Mouse (Mus musculus): Measurements from ENCODE around the gene Gm11437. TPM values are rescaled to one million over a fixed set of nuclear protein-coding genes. Genes with fewer than 3 reads are reported as not detected.
A peak's percentile ranks its signal among the peaks of the same experiment; 100 is the strongest.

Gene Gm11437
- polyA plus RNA-seq, 1 experiment from 2014 or later: not detected

DNA sequence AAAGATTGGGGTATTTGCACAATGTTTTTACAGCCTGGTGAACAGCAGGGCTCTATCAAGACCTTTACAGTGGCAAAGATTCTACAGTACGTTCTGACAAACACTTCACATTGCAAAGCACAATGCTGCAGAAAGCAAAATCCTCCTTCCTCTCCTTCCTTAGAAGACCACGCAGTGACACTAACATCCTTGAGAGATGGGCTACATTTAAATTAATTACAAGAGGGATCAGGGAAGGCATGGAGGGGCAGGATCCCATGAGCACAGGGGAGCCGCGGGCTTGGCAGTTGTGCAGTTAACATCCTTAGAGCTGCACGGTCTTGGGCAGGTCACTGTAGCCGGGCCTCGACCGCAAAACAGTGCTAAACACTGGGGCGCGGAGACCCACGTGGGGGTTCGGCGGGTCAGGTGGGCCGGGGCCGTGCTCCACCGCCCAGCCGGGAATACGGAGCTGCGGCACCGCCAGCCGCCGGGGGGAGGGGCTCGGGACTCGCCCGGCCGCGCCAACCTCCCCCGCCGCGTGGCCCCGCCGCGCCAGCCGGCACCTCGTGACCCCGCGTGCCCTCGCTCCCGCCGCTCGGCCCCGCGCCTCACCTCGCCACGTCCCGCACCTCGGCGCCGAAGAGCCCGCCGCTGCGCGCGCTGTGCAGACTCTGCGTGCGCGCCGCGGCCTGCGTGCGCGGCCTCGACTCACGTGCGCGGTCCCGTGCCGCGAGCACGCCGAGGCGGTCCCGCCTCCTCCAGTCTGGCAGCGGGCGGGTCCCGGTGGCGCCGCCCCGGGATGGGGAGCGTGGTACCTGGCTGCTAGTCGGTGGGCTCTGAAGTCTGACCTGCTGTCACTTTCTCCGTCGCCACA lies 38.1 kb downstream of the Gm11437 start, which contains the start of the genes Tada2a and Acaca:
Gene Tada2a, minus strand, starts transcription at position 658 of the 856 bp plus-strand sequence.
Gene Acaca, plus strand, starts transcription at position 730 of the 856 bp plus-strand sequence.
- Histone ChIP-seq H3K4me3 (peak within 1 kb of the TSS; percentile 87), H3K27me3 (ENCODE audit: low read depth, poor library complexity, severe bottlenecking) (no peaks in the 10 kb centered on the region), H3K27ac (replicated peaks) (peak within 1 kb of the TSS; percentile 95), H3K36me3 (peaks cover 35% of the 10 kb centered on the region), H3K4me1 (peaks cover 17% of the 10 kb centered on the region), H3K9me3 (replicated peaks) (no peaks in the 10 kb centered on the region)
- peak; percentile 85 for DNase-seq (ENCODE audit: low spot score)
- under 1% methylated on average over 82 of the region's 83 CpGs for WGBS

DNA sequence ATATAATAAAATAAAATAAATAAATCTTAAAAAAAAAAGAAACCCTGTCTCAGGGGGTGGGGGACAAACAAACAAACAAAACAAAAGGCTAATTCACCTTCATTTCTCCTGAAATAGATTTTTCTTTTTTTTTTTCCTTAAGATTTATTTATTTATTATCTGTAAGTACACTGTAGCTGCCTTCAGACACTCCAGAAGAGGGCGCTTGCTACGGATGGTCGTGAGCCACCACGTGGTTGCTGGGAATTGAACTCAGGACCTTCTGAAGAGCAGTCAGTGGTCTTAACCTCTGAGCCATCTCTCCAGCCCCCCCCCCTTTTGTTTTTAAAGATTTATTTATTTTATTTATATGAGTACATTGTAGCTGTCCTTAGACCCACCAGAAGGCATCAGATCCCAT lies 39.3 kb downstream of the Gm11437 start:
- 88% methylated on average over 4 of the region's 4 CpGs for WGBS
- peaks cover 43% of the 10 kb centered on the region for H3K36me3 ChIP-seq
- H3K4me1 ChIP-seq: peaks cover 17% of the 10 kb centered on the region
- no peak overlapping the region for H3K27ac ChIP-seq (replicated peaks)
- H3K27me3 ChIP-seq (ENCODE audit: low read depth, poor library complexity, severe bottlenecking): no peaks in the 10 kb centered on the region
- DNase-seq (ENCODE audit: low spot score): no peak
- peak overlapping the region; percentile 87; the same call in 1 of the 2 replicates for H3K4me3 ChIP-seq
- no peaks in the 10 kb centered on the region for H3K9me3 ChIP-seq (replicated peaks)

DNA sequence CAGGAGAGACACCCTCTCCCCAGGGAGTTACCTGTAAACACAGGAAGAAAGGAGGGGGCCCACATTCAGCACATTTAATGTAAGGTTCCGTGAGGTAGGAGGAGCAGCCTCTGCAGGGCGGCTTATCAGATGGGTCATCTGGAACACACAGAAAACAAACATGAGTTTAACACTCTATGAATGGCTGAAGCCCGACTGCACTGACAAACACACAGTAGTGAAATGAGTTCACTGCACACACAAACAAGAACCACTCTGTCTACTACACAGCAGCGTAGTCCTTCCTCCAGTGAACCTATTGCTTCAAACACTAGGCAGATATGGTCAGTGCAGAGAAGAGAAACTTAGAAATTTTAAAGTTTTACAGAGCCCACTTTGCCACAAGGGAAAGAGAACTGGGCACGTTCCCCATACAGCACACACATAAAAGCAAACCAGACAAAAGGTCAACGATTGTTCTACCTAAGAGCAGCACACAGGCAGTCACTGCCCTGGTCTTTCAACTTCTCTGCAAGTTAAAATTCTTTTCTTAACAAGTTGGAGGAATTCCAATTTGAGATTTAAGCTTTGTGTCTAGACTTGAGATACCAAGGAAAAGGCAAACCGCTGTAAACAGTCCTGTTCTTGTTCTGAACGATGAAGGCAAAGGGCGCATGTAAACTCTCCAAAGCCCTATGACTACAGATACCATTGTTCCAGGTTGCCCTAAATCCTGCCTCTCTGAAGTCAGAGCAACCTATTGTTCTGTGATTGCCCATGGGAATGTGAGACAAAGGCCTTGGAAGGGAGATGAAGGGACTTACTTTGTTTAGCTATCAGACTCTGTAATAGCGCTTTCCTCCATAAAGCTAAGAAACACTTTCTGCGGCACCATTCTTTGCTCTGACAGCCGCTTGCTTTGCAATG lies 46.0 kb downstream of the Gm11437 start:
- WGBS: 89% methylated on average over 12 of the region's 12 CpGs
- Histone ChIP-seq H3K4me1 (0 out of 2 replicates have a peak, but pooled peaks cover 6% of the 10 kb centered on the region), H3K4me3 (no peak overlapping the region), H3K36me3 (peaks cover 98% of the 10 kb centered on the region), H3K27ac (replicated peaks) (no peak overlapping the region), H3K27me3 (ENCODE audit: low read depth, poor library complexity, severe bottlenecking) (no peaks in the 10 kb centered on the region), H3K9me3 (replicated peaks) (no peaks in the 10 kb centered on the region)
- DNase-seq (ENCODE audit: low spot score): no peak

DNA sequence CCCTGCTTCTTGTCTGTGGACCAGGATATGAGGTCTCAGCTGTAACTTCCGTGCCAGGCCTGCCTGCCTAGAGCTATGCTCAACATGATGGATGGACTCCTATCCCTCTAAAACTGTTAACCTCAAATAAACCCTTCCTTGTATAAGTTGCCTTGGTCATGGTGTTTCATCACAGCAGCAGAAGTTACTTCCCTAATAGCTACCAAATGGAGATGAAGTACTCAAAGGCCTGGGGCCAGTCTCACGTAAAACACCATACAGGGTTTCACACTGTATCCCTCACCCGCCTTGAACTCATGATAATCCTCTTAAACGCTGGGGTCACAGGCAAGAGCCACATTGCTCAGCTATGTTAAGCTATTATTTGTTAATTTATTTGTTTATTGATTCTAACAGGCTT lies 49.8 kb downstream of the Gm11437 start:
- Histone ChIP-seq H3K27ac (replicated peaks) (no peak overlapping the region), H3K4me1 (0 out of 2 replicates have a peak, but pooled peaks cover 6% of the 10 kb centered on the region), H3K36me3 (peaks cover 95% of the 10 kb centered on the region), H3K27me3 (ENCODE audit: low read depth, poor library complexity, severe bottlenecking) (no peaks in the 10 kb centered on the region), H3K4me3 (no peak overlapping the region), H3K9me3 (replicated peaks) (no peaks in the 10 kb centered on the region)
- 88% methylated on average over 4 of the region's 4 CpGs for WGBS
- DNase-seq (ENCODE audit: low spot score): no peak

DNA sequence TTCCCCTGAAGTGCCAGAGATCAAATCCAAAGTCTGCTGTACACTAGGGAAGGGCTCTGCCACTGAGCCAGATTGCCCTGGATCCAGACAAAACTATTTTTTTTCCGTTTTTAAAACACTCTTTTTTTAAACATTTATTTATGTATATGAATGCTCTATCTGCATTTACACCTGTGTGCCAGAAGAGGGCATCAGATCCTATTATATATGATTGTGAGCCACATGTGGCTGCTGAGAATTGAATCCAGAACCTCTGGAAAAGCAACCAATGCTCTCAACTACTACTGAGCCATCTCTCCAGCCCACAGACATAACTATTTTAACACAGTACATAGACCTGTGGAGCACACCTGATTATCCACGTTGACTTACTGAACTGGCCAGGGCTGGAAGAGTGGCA lies 51.1 kb downstream of the Gm11437 start:
- no peak for DNase-seq (ENCODE audit: low spot score)
- Histone ChIP-seq H3K27ac (replicated peaks) (no peak overlapping the region), H3K4me1 (no peaks in the 10 kb centered on the region), H3K9me3 (replicated peaks) (no peaks in the 10 kb centered on the region), H3K27me3 (ENCODE audit: low read depth, poor library complexity, severe bottlenecking) (no peaks in the 10 kb centered on the region), H3K36me3 (peaks cover 87% of the 10 kb centered on the region), H3K4me3 (no peak overlapping the region)
- WGBS: 70% methylated on average over 2 of the region's 2 CpGs

DNA sequence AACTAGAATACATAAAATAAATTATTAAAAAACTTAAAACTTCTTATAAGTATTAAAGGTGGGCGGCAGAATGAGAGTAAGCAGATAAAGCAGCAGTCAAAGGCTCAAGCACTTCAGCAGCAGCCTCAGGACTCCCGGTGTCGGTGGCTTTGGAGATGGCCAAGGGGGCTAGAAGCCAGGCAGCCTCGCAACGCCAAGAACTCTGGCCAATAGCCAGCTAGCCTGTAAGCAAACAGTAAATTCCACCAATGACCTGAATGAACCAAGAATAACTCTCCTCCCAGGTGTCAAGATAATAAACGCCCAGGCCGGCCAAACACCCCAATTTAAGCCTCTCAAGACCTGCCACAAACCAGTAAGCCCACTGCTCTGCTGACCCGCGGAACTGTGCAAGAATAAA lies 51.6 kb downstream of the Gm11437 start:
- H3K27ac ChIP-seq (replicated peaks): no peak overlapping the region
- no peaks in the 10 kb centered on the region for H3K9me3 ChIP-seq (replicated peaks)
- DNase-seq (ENCODE audit: low spot score): no peak
- H3K27me3 ChIP-seq (ENCODE audit: low read depth, poor library complexity, severe bottlenecking): no peaks in the 10 kb centered on the region
- H3K4me3 ChIP-seq: no peak overlapping the region
- no peaks in the 10 kb centered on the region for H3K4me1 ChIP-seq
- H3K36me3 ChIP-seq: peaks cover 87% of the 10 kb centered on the region
- WGBS: 95% methylated on average over 9 of the region's 9 CpGs

DNA sequence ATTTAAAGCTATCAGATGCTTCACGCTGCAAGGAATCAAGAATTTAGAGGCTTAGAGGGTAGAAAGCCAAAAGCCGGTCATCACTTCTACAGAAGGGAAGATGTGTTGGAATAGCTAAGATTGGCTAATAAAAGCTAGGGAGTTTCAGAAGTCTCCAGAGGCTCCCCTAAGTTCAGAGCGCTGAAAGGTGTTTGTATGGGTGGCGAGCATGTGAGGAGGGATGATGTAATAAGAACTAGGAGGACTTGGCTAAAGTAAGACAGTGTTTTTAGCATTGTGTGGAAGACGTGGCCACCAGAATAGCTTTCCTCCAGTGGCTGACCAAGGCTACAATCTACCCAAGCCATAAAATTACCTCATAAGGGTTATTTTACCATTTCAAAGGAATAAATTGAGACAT lies 53.7 kb downstream of the Gm11437 start:
- Histone ChIP-seq H3K4me3 (no peak overlapping the region), H3K27me3 (ENCODE audit: low read depth, poor library complexity, severe bottlenecking) (no peaks in the 10 kb centered on the region), H3K9me3 (replicated peaks) (no peaks in the 10 kb centered on the region), H3K4me1 (no peaks in the 10 kb centered on the region), H3K27ac (replicated peaks) (no peak overlapping the region), H3K36me3 (peaks cover 85% of the 10 kb centered on the region)
- 93% methylated on average over 5 of the region's 5 CpGs for WGBS
- DNase-seq (ENCODE audit: low spot score): no peak

DNA sequence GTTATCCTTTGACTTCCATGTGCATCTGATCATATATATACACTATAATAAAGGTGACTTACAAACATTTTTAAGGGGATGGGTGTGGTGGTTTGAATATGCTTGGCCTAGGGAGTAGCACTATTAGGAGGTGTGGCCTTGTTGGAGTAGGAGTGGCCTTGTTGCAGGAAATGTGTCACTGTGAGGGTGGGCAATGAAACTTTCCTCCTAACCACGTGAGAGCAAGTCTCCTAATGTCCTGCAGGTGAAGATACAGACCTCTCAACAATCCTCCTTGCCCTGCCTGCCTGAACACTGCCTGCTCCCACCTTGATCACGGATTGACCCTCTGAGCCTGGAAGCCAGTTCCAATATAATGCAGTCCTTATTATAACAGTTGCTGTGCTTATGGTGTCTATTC lies 60.1 kb downstream of the Gm11437 start:
- no peak overlapping the region for H3K27ac ChIP-seq (replicated peaks)
- no peaks in the 10 kb centered on the region for H3K4me1 ChIP-seq
- peaks cover 92% of the 10 kb centered on the region for H3K36me3 ChIP-seq
- H3K27me3 ChIP-seq (ENCODE audit: low read depth, poor library complexity, severe bottlenecking): no peaks in the 10 kb centered on the region
- H3K4me3 ChIP-seq: no peak overlapping the region
- H3K9me3 ChIP-seq (replicated peaks): no peaks in the 10 kb centered on the region
- DNase-seq (ENCODE audit: low spot score): no peak
- 74% methylated on average over 2 of the region's 2 CpGs for WGBS

DNA sequence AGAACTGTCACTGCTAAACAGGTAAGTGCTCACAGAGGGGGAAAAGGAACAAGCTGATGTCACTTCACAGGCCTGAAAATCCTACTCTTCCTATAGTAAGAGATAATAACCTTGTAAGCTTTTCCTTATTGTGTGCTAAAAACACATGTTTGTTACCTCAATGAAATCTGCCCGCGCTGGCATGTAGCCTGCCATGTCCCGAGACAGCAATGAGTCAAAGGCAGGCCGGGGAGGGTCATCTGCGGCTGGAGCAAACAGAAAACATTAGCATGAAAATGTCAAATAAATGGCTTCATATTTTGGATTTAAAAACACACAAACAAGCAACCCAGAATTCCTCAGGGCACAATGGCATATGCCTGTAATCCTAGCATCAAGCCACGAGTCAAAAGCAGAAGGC lies 63.2 kb downstream of the Gm11437 start:
- no peak overlapping the region for H3K27ac ChIP-seq (replicated peaks)
- no peak for DNase-seq (ENCODE audit: low spot score)
- H3K9me3 ChIP-seq (replicated peaks): no peaks in the 10 kb centered on the region
- no peaks in the 10 kb centered on the region for H3K27me3 ChIP-seq (ENCODE audit: low read depth, poor library complexity, severe bottlenecking)
- H3K4me3 ChIP-seq: no peak overlapping the region
- H3K36me3 ChIP-seq: peaks cover 97% of the 10 kb centered on the region
- no peaks in the 10 kb centered on the region for H3K4me1 ChIP-seq
- WGBS: 95% methylated on average over 6 of the region's 6 CpGs

DNA sequence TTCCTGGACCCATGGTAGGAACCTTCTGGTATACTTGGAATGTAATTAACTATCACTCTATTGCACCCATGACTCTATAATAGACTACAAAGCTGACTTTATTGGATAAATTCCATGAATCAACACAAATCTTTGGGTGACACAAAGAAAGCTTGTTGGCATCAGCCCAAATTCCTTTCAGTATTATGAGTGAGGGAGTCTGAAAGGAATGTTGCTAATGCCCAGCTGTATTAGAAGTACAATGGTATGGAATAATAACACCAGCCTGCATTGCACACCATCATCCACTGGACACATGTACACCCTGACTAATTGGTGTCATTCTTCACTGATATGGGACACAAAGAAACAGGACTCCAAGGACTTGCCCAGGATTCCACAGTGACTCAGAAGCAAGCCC lies 66.1 kb downstream of the Gm11437 start:
- Histone ChIP-seq H3K27ac (replicated peaks) (no peak overlapping the region), H3K4me1 (no peaks in the 10 kb centered on the region), H3K4me3 (no peak overlapping the region), H3K27me3 (ENCODE audit: low read depth, poor library complexity, severe bottlenecking) (no peaks in the 10 kb centered on the region), H3K9me3 (replicated peaks) (no peaks in the 10 kb centered on the region), H3K36me3 (peaks cover 89% of the 10 kb centered on the region)
- no peak for DNase-seq (ENCODE audit: low spot score)
